ENCODE assay signal across 8 mouse cellular contexts in the genomic region with DNA sequence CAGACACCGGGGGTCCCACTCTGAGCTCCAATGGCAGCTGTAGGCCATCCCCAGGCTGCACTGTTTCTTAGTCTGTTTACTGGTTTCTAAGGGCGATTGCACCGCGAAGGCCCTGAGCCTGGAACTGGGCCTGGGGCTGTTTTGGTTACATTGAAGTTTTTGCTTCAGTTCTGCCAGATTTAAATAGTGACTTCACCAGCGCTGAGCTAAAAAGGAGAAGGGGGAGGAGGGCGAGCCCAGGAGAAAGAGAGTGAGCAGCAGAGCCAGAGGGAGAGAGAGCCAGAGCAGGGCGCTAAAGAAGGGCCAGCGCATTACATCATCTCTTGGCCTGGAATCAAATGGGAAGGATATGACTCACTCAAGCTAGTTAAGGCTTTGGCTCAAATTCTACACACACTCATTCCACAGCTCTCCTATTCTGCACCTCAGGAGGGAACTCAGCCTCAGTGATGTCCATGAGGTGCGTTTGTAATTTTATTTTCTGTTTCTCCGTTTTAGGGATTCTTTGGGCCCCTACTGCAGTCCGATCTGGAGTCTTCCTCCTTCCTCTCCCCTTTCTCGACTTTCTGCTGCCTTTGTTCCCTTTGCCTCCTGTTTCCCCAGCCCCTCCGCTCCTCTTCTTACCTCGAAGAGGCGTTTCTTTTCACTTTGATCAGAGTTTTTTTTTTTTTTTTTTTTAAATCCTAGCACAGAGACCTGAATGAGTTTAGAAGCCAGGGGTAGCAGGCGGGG.
DNase-seq lines count a peak whose midpoint lies in the region; ATAC-seq and TF ChIP-seq lines count a peak whose summit lies in the region.

No protein-coding gene starts in this region.

- peak; percentile 100 for DNase-seq in 3T3-L1 (ENCODE audit: low read depth, low spot score)
- DNase-seq in c-Kit-positive CD71-negative TER-119-negative erythroid progenitor cells, embryonic 14.5 days (ENCODE audit: low read depth): peak; percentile 63
- DNase-seq in kidney, postnatal 14 days: peak; percentile 90
- DNase-seq in liver, embryonic 11.5 days (ENCODE audit: low spot score): peak; percentile 37
- peak; percentile 83 for DNase-seq in stomach, postnatal 0 days (ENCODE audit: low spot score)

- H3K27me3 ChIP-seq in forebrain, embryonic 12.5 days: no peaks in the 10 kb centered on the region
- H3K27me3 ChIP-seq in heart, embryonic 14.5 days (ENCODE audit: control insufficient read depth, insufficient read depth, low read length): no peaks in the 10 kb centered on the region
- no peaks in the 10 kb centered on the region for H3K27me3 ChIP-seq in liver, embryonic 11.5 days (replicated peaks; ENCODE audit: control insufficient read depth, insufficient read depth, low read length)
- no peaks in the 10 kb centered on the region for H3K27me3 ChIP-seq in stomach, postnatal 0 days (ENCODE audit: control insufficient read depth, insufficient read depth, low read length)

- H3K27ac ChIP-seq in forebrain, embryonic 12.5 days: peak overlapping the region; percentile 93
- H3K27ac ChIP-seq in heart, embryonic 14.5 days (replicated peaks in 1 of 2; ENCODE audit: control insufficient read depth in 1 of 2, insufficient read depth in 1 of 2, low read depth in 2 of 2, low read length in 2 of 2): peak overlapping the region; percentile 95 to 96
- no peak overlapping the region for H3K27ac ChIP-seq in liver, embryonic 11.5 days (ENCODE audit: low read depth, low read length)
- peak overlapping the region; percentile 71 for H3K27ac ChIP-seq in stomach, postnatal 0 days (replicated peaks)

- TF ChIP-seq EP300 in stomach, postnatal 0 days (optimal IDR thresholded peaks at IDR 0.05): no peak

- 3% methylated on average over 16 of the region's 16 CpGs for WGBS in forebrain, embryonic 12.5 days
- WGBS in heart, embryonic 14.5 days: 1% methylated on average over 15 of the region's 16 CpGs
- WGBS in liver, embryonic 11.5 days: 8% methylated on average over 15 of the region's 16 CpGs
- 5% methylated on average over 15 of the region's 16 CpGs for WGBS in stomach, postnatal 0 days

- peak overlapping the region; percentile 52 for H3K4me2 ChIP-seq in forebrain, embryonic 12.5 days
- peak overlapping the region; percentile 81 for H3K4me2 ChIP-seq in heart, embryonic 14.5 days (ENCODE audit: low read length)
- H3K4me2 ChIP-seq in liver, embryonic 11.5 days: peak overlapping the region; percentile 51
- peak overlapping the region; percentile 61 for H3K4me2 ChIP-seq in stomach, postnatal 0 days (replicated peaks; ENCODE audit: low read depth)

- H3K4me3 ChIP-seq in forebrain, embryonic 12.5 days (replicated peaks): peak overlapping the region; percentile 31
- peak overlapping the region; percentile 53 to 55 for H3K4me3 ChIP-seq in heart, embryonic 14.5 days (ENCODE audit: control insufficient read depth in 1 of 2, insufficient read depth in 1 of 2, low read depth in 1 of 2, low read length in 2 of 2)
- H3K4me3 ChIP-seq in liver, embryonic 11.5 days (ENCODE audit: low read depth, low read length): no peak overlapping the region
- H3K4me3 ChIP-seq in stomach, postnatal 0 days (ENCODE audit: low read depth, low read length): peak overlapping the region; percentile 45

- H3K36me3 ChIP-seq in forebrain, embryonic 12.5 days (replicated peaks): no peaks in the 10 kb centered on the region
- peaks cover 5% of the 10 kb centered on the region; the same call in 1 of the 2 replicates for H3K36me3 ChIP-seq in heart, embryonic 14.5 days (ENCODE audit: control insufficient read depth, insufficient read depth, low read length)
- H3K36me3 ChIP-seq in liver, embryonic 11.5 days (ENCODE audit: control insufficient read depth, insufficient read depth, low read length): no peaks in the 10 kb centered on the region
- H3K36me3 ChIP-seq in stomach, postnatal 0 days (ENCODE audit: control insufficient read depth, insufficient read depth, low read length): no peaks in the 10 kb centered on the region

- H3K9ac ChIP-seq in forebrain, embryonic 12.5 days: peak overlapping the region; percentile 44
- H3K9ac ChIP-seq in heart, embryonic 14.5 days (ENCODE audit: low read length): peak overlapping the region; percentile 86
- H3K9ac ChIP-seq in liver, embryonic 11.5 days (ENCODE audit: low read depth, low read length): no peak overlapping the region
- peak overlapping the region; percentile 57 for H3K9ac ChIP-seq in stomach, postnatal 0 days (ENCODE audit: low read length)

- peak; percentile 91 for ATAC-seq in forebrain, embryonic 12.5 days (ENCODE audit: low FRiP score)
- peak; percentile 92 for ATAC-seq in heart, embryonic 14.5 days (ENCODE audit: insufficient number of reproducible peaks, insufficient read depth, low FRiP score, low read depth)
- ATAC-seq in liver, embryonic 11.5 days (replicated peaks; ENCODE audit: low FRiP score): no peak; the same call in 1 of the 2 replicates
- ATAC-seq in monocyte, adult 5-6 weeks (replicated peaks; ENCODE audit: insufficient number of reproducible peaks, low FRiP score, low TSS enrichment, poor library complexity, severe bottlenecking): peak; percentile 69
- ATAC-seq in stomach, postnatal 0 days (ENCODE audit: low FRiP score, low TSS enrichment): peak; percentile 97

- peaks cover 49% of the 10 kb centered on the region for H3K4me1 ChIP-seq in forebrain, embryonic 12.5 days
- peaks cover 34 to 69% of the 10 kb centered on the region in 2 experiments for H3K4me1 ChIP-seq in heart, embryonic 14.5 days (ENCODE audit: control insufficient read depth in 2 of 2, insufficient read depth in 2 of 2, low read length in 2 of 2)
- no peaks in the 10 kb centered on the region; the same call in 1 of the 2 replicates for H3K4me1 ChIP-seq in liver, embryonic 11.5 days (replicated peaks; ENCODE audit: control insufficient read depth, insufficient read depth, low read length)
- no peaks in the 10 kb centered on the region for H3K4me1 ChIP-seq in stomach, postnatal 0 days (replicated peaks; ENCODE audit: control insufficient read depth, insufficient read depth)

- 0 out of 2 replicates have a peak, but pooled peaks have one; percentile 8 for TF ChIP-seq CTCF in stomach, postnatal 0 days (IDR thresholded peaks at IDR 0.05; ENCODE audit: low read depth)

- no peaks in the 10 kb centered on the region for H3K9me3 ChIP-seq in forebrain, embryonic 12.5 days
- H3K9me3 ChIP-seq in heart, embryonic 14.5 days (ENCODE audit: control insufficient read depth, low read length): no peaks in the 10 kb centered on the region
- no peaks in the 10 kb centered on the region for H3K9me3 ChIP-seq in liver, embryonic 11.5 days (ENCODE audit: control insufficient read depth, low read length)
- H3K9me3 ChIP-seq in stomach, postnatal 0 days (ENCODE audit: control insufficient read depth, low read length): no peaks in the 10 kb centered on the region

Comparison
In these comparisons a context has a peak if more than half of its experiments do, and no peak if none do; other contexts are left out.
1. DNase-seq: peak in every context shown above with its lines; median percentile 100 in 3T3-L1; 90 in kidney, postnatal 14 days; 83 in stomach, postnatal 0 days; 63 in c-Kit-positive CD71-negative TER-119-negative erythroid progenitor cells, embryonic 14.5 days; 37 in liver, embryonic 11.5 days.